Mouse (Mus musculus) urinary bladder, adult 2 months (tissue): ENCODE measurements around the gene C1rb. TPM values are rescaled to one million over a fixed set of nuclear protein-coding genes. Genes with fewer than 3 reads are reported as not detected.
"Not testable (repeated sequence)": the region's sequence is repeated elsewhere in the genome, so short reads cannot be mapped to it uniquely, and the experiment has no call there.

Experiments
- DNase-seq: peaks from one replicate; pipeline ENCODE4 v3.0.0; 2022; ENCODE audit warnings: low spot score
- polyA plus RNA-seq: library from polyadenylated mRNA; depleted of rRNA; stranded (reverse); fragments of >200 nt; gene quantifications from 2 replicates; pipeline ENCODE4 v1.2.3, GENCODE M21; 2012; rRNA removed

C1rb gene
- polyA plus RNA-seq, result 0.08 and 0.09 TPM in 2 replicates

DNA sequence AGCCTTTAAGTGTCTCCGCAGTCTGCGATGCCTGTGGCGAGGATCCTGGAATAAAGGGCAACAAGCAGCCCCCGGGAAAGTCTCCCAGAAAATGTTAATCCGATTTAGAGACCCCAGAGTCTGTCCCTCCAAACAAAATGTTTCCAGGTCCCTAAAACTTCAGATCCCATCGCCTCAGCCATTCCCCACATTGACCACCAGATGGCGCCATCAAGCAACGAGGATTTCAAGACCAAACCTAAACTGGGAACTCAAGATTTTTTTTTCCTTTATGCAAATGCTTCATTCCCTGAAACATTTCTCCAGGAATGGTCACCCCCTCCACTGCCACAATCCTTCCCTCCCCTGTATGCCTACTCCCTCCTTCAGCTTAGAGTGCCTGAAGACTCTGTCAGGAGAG is at the start of gene C1rb:
Gene C1rb, plus strand, starts transcription at position 269 of the 400 bp plus-strand sequence.
- no peak for DNase-seq

GRCm38 (mm10) chr6:124522082-124522481 is 48.0 kb upstream of the C1rb start:
- DNase-seq, result not testable (repeated sequence)

DNA sequence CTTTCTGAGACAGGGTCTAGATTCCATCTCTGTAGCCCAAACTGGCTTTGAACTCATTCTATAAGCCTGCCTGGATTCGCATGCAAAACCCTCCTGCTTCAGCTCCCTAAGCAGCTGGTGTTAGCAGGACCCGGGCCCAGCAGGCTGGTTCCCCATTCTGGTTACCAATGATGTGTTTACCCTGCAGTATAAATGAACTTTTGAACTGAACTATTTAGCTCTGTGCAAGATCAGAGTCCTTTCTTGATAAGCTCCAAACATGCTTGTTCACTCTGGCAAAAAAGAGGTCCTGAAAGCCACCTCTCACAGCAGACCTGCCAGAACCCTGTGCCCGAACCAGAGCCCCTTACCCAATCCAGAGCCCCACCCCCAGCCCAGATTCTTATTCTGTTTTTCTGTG is 42.2 kb upstream of the C1rb start:
- DNase-seq, result no peak

- no peak for DNase-seq
Measured at GRCm38 (mm10) chr6:124531077-124531476, 39.0 kb upstream of the C1rb start.

DNA sequence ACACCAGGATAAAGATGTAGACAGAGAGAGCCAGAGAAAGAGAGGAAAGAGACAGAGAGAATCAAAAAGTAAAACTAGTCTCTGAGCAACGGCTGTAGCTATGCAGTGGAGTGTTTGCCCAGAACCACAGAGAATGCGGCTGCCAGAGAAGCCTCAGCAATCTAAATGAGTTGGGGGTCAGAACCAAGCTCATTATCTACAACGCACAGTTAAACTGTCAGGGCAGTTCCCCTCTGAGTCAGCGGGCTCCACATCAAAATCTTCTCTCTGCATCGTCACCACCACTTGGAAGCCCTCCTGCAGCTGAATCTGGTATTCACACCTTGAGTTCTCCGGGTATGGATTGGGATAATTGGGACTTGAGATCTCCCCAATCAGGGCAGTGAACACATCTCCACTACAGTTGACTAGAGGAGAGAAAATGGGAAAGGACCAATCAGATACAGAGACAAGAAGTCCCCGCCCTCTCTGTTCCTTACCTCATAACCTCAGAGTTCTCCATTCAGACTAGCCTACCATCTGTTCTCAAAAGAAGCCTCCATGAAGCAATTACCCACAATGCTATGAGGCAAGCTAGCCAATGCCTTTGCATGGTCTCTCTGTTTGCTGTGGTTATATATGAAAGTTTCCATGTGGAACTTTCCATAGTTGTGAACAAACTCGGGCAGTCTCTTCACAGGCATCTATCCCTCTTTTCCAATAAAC is 33.8 kb upstream of the C1rb start:
- DNase-seq, result not testable (repeated sequence)

- DNase-seq, result not testable (repeated sequence)
Measured at GRCm38 (mm10) chr6:124541176-124541575, 28.9 kb upstream of the C1rb start.

DNA sequence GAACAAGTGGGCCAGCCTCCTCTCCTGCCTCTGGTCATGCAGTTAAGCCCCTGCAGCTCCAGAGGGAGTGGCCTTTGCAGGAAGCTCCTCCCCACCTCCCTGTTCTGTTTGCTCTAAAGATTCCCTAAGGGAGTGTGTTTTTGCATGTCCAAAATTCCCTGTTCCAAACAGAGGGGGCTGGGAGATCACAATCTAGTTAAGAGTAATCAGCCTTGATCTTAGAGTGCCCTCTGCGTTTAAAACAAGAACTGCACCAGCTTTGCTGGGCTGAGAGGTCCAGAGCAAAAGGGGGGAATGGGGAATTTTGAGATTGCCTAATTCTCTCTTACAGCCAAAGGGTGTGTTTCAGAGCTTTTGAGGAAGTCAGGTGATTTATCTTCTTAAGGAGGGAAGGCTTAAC is 27.8 kb upstream of the C1rb start, which contains the start of gene C1s1:
Gene C1s1, minus strand, starts transcription at position 76 of the 400 bp plus-strand sequence.
- not testable (repeated sequence) for DNase-seq

GRCm38 (mm10) chr6:124544466-124544865 is 25.6 kb upstream of the C1rb start:
- DNase-seq, result no peak

GRCm38 (mm10) chr6:124545425-124545824 is 24.7 kb upstream of the C1rb start:
- no peak for DNase-seq

- not testable (repeated sequence) for DNase-seq
Measured at GRCm38 (mm10) chr6:124547979-124548378, 22.1 kb upstream of the C1rb start.

GRCm38 (mm10) chr6:124549023-124549550 is 21.0 kb upstream of the C1rb start:
- no peak for DNase-seq

- DNase-seq, result no peak
Measured at GRCm38 (mm10) chr6:124552766-124553165, 17.3 kb upstream of the C1rb start.

DNA sequence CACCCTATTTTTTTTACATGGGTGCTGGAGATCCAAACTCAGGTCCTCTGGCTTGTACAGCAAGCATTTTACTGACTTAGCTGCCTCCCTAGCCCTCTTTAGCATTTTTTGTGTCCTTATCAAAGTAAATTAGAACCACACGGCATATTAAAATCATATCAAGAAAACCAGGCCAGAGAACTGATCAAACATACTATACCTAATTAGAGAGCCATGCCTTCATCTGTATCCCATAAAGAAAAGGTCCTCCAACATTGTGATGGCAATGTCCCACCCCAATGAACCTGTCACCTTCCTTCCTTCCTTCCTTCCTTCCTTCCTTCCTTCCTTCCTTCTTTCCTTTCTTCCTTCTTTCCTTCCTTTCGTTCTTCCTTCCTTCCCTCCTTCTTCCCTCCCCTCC is 14.1 kb upstream of the C1rb start:
- DNase-seq, result not testable (repeated sequence)

DNA sequence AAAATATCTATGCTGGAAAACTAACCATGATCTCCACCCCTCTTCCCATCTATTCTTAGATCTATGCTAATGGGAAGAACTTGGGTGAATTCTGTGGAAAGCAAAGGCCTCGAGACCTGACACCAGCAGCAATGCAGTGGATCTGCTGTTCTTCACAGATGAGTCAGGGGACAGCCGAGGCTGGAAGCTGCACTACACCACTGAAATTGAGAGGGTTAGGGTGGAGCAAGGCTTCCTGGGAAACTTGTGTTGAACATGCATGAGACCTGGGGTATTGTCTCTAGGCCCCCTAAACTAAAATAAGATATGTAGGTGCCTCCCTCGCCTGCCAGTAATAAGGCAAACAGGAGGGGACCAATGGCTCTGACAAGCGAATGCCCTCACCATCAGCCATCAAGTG is 8.9 kb upstream of the C1rb start:
- not testable (repeated sequence) for DNase-seq

- DNase-seq, result not testable (repeated sequence)
Measured at GRCm38 (mm10) chr6:124561611-124562010, 8.5 kb upstream of the C1rb start.

DNA sequence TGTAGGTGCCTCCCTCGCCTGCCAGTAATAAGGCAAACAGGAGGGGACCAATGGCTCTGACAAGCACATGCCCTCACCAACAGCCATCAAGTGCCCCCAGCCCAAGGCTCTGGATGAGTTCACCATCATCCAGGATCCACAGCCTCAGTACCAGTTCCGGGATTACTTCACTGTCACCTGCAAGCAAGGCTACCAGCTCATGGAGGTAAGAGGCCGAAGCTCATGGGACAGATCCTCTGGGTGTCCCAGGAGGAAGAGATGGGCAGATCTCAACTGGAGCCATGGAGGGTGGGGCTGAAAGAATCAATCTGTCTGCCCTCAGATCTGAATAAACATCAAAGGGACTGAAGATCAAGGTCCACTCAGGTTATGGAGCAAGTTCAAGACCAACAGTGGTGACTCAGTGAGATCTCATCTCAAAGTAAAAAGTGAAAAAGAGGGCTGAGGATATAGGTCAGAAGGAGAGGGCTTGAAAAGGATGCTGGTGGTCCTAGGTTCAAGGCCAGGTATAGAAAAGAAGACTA is 5.1 kb downstream of the C1rb start:
- DNase-seq, result not testable (repeated sequence)

GRCm38 (mm10) chr6:124580155-124580554 is 10.1 kb downstream of the C1rb start:
- DNase-seq, result not testable (repeated sequence)

DNA sequence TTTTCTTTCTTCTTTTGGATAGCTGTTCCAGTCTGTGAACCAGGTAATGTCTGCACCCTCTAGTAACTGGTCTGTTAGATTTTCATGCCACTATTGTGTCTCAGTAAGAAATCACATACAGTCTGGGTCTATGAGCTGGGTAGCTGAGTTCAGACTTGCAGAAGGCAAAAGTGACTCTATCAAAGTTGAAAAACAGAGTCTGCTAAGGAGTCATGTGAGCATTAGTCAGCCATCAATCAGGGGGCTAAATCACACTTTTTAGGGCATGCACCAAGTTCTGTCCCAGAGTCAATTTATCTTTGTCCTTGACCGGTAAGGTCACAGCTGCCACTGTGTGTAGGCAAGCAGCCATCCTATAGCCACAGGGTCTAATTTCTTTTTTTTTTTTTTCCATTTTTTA is 12.1 kb downstream of the C1rb start:
- no peak for DNase-seq

GRCm38 (mm10) chr6:124584935-124585334 is 14.8 kb downstream of the C1rb start:
- DNase-seq, result no peak

- no peak for DNase-seq
Measured at GRCm38 (mm10) chr6:124585761-124586160, 15.7 kb downstream of the C1rb start.

DNA sequence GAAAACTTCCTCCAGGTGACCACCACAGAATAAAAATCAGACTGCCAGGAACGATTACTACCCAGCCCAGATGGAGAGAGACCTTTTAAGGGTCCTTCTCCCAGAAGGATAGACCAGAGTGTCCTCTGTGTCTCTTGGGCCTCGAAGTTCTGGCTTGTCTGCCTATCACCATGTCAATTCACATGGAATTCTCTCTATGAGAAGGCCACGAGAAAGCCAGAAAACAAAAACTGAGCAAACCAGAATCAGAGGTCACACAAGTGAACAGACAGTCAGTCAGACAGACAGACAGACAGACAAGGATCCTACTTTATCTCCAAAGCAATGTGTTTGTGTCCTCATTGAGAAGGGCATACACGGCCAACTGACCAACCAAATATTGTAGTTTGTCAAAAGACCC is 16.2 kb downstream of the C1rb start:
- no peak for DNase-seq

GRCm38 (mm10) chr6:124588771-124589170 is 18.7 kb downstream of the C1rb start:
- DNase-seq, result no peak

- no peak for DNase-seq
Measured at GRCm38 (mm10) chr6:124592186-124592700, 22.1 kb downstream of the C1rb start.
